Mouse (Mus musculus) bone marrow macrophage, adult 2 months (primary cell): ENCODE results near the gene Pax2.

Experiments used
- CTCF ChIP-seq: IDR thresholded peaks from 2 replicates; pipeline ENCODE4 v1.5.1; 2012; ENCODE audit warnings: low read depth, mild to moderate bottlenecking, low read length, moderate library complexity
- POLR2A ChIP-seq: IDR thresholded peaks from 2 replicates; pipeline ENCODE4 v1.6.1; 2012; ENCODE audit warnings: mild to moderate bottlenecking, low read depth, low read length, borderline replicate concordance

GRCm38 (mm10) chr19:44757231-44757871, 1.5 kb downstream of the Pax2 start:
- TF ChIP-seq POLR2A (no peak), CTCF (no peak)
